Mouse (Mus musculus) C2C12 (cell line): ENCODE results near the gene Ptpn14. TPM values are rescaled to one million over a fixed set of nuclear protein-coding genes. Genes with fewer than 3 reads are reported as not detected.

ENCODE experiments used
- H3K27me3 ChIP-seq: one replicate; pipeline ENCODE4 v1.6.1; 2011; ENCODE audit not compliant: control insufficient read depth, insufficient read depth, insufficient read length
- H3K36me3 ChIP-seq: one replicate; pipeline ENCODE4 v1.6.1; 2011; ENCODE audit not compliant: control insufficient read depth, insufficient read depth
- H3K4me3 ChIP-seq: one replicate; pipeline ENCODE4 v1.5.1; 2011; ENCODE audit warnings: mild to moderate bottlenecking, control low read depth; ENCODE audit not compliant: poor library complexity, insufficient read depth, severe bottlenecking
- H3K79me2 ChIP-seq: one replicate; pipeline ENCODE4 v1.6.1; 2011; ENCODE audit not compliant: control insufficient read depth, insufficient read depth
- H3K79me3 ChIP-seq: one replicate; pipeline ENCODE4 v1.6.1; 2011; ENCODE audit warnings: low read depth, control low read depth
- H3ac ChIP-seq: one replicate; pipeline ENCODE3; 2011; ENCODE audit warnings: low read depth; ENCODE audit not compliant: control insufficient read depth, insufficient read length
- CEBPB ChIP-seq: IDR thresholded peaks from one replicate; pipeline ENCODE4 v1.6.1; 2011; ENCODE audit warnings: low read depth, mild to moderate bottlenecking, control low read depth, moderate library complexity
- CTCF ChIP-seq: IDR thresholded peaks from one replicate; pipeline ENCODE4 v1.5.1; 2011; ENCODE audit not compliant: control insufficient read depth, insufficient read depth, insufficient read length
- FOSL1 ChIP-seq: IDR thresholded peaks from one replicate; pipeline ENCODE4 v1.8.0; 2011; ENCODE audit warnings: mild to moderate bottlenecking, low read length; ENCODE audit not compliant: poor library complexity, insufficient read depth, severe bottlenecking
- MAX ChIP-seq: IDR thresholded peaks from one replicate; pipeline ENCODE4 v1.6.1; 2011; ENCODE audit warnings: mild to moderate bottlenecking, control low read depth
- MYOD1 ChIP-seq: IDR thresholded peaks from one replicate; pipeline ENCODE4 v1.6.1; 2011; ENCODE audit warnings: low read depth; ENCODE audit not compliant: control insufficient read depth, insufficient read length
- MYOG ChIP-seq: IDR thresholded peaks from one replicate; pipeline ENCODE4 v1.6.1; 2011; ENCODE audit not compliant: control insufficient read depth, insufficient read length; ENCODE audit errors: extremely low read depth
- USF1 ChIP-seq: IDR thresholded peaks from one replicate; pipeline ENCODE4 v1.6.1; 2011; ENCODE audit warnings: low read depth, mild to moderate bottlenecking, control low read depth, moderate library complexity
- polyA plus RNA-seq: library from polyadenylated mRNA; unstranded; fragments of >200 nt; fragmentation: generic; extraction: Trizol; gene quantifications from one replicate; pipeline ENCODE4 v1.2.1, GENCODE M21; 2012; ENCODE audit warnings: missing spikeins

Gene Ptpn14
- polyA plus RNA-seq, 1 experiment = 23.4 TPM

GRCm38 (mm10) chr1:189727346-189727883, 653 bp upstream of the Ptpn14 start:
- H3K27me3 ChIP-seq = no peaks in the 10 kb centered on the region
- peak; percentile 18 for TF ChIP-seq MAX
- no peak for TF ChIP-seq USF1
- no peak for TF ChIP-seq MYOD1
- H3K4me3 ChIP-seq = peak overlapping the region; percentile 91
- H3K79me3 ChIP-seq = peaks cover 38% of the 10 kb centered on the region
- peaks cover 43% of the 10 kb centered on the region for H3K79me2 ChIP-seq
- H3ac ChIP-seq = peak overlapping the region; percentile 79
- H3K36me3 ChIP-seq = peaks cover 26% of the 10 kb centered on the region

- Histone ChIP-seq H3K79me3 (peaks cover 52% of the 10 kb centered on the region), H3K27me3 (no peaks in the 10 kb centered on the region), H3K36me3 (peaks cover 30% of the 10 kb centered on the region), H3ac (peak overlapping the region; percentile 79), H3K4me3 (peak overlapping the region; percentile 91), H3K79me2 (peaks cover 57% of the 10 kb centered on the region)
- TF ChIP-seq CTCF (no peak), MYOG (no peak), MYOD1 (no peak), CEBPB (no peak), MAX (no peak), FOSL1 (no peak), USF1 (no peak)
Observed at GRCm38 (mm10) chr1:189728784-189729115, 682 bp downstream of the Ptpn14 start.

GRCm38 (mm10) chr1:189729141-189729815, 1.2 kb downstream of the Ptpn14 start:
- H3K79me2 ChIP-seq = peaks cover 62% of the 10 kb centered on the region
- peak overlapping the region; percentile 79 for H3ac ChIP-seq
- no peaks in the 10 kb centered on the region for H3K27me3 ChIP-seq
- H3K4me3 ChIP-seq = peak overlapping the region; percentile 91
- peaks cover 30% of the 10 kb centered on the region for H3K36me3 ChIP-seq
- peaks cover 57% of the 10 kb centered on the region for H3K79me3 ChIP-seq
- TF ChIP-seq FOSL1 (no peak), MAX (peak; percentile 38)

DNA sequence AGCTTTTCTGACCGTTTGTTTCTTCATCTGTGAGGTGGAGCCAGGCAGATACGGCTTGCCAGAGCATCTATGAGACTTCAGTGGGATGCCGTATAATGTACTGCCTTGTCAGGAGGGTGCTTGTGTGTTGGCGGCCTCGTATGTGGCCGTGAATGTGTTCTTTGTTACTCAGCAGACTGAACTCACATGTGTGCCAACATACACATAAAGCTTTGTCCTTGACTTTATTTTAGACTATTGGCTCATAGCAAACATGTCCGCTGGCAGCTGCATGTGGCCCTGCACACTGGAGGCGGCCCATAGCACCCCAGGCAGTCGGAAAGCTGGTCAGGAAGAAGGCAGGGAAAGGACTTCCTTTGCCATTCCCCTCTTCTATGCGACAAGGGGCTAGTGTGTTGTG, 3.6 kb downstream of the Ptpn14 start:
- TF ChIP-seq CEBPB (no peak), MAX (no peak), CTCF (no peak), USF1 (no peak), MYOD1 (no peak), MYOG (no peak)
- peaks cover 74% of the 10 kb centered on the region for H3K79me3 ChIP-seq
- H3K79me2 ChIP-seq = peaks cover 86% of the 10 kb centered on the region
- no peak overlapping the region for H3K4me3 ChIP-seq
- H3K27me3 ChIP-seq = no peaks in the 10 kb centered on the region
- no peak overlapping the region for H3ac ChIP-seq
- H3K36me3 ChIP-seq = peaks cover 30% of the 10 kb centered on the region

DNA sequence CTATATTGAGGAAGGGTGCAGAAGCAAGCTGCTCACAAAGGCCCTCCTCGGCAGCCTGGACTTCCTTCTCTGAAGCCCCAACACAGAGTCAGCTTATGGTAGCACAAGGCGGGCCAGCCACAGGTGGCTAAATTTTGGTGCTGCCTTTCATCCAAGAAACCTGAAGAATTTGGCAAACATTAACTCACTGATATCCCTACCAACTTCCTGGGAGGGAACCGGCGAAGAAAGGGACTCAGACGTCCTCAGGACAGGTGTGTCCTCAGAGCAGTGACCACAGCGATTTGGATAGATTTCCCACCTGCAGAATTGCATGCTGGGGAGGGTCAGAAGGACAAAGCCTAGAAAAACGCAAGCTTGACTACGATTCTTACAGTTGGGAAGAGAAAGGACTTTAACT, 4.1 kb downstream of the Ptpn14 start:
- Histone ChIP-seq H3K4me3 (no peak overlapping the region), H3K79me3 (peaks cover 79% of the 10 kb centered on the region), H3K36me3 (peaks cover 30% of the 10 kb centered on the region), H3K79me2 (peaks cover 91% of the 10 kb centered on the region), H3ac (no peak overlapping the region), H3K27me3 (no peaks in the 10 kb centered on the region)
- no peak for TF ChIP-seq USF1
- TF ChIP-seq MYOD1 = no peak
- no peak for TF ChIP-seq MYOG
- TF ChIP-seq FOSL1 = no peak
- TF ChIP-seq CEBPB = no peak
- TF ChIP-seq CTCF = no peak
- no peak for TF ChIP-seq MAX

DNA sequence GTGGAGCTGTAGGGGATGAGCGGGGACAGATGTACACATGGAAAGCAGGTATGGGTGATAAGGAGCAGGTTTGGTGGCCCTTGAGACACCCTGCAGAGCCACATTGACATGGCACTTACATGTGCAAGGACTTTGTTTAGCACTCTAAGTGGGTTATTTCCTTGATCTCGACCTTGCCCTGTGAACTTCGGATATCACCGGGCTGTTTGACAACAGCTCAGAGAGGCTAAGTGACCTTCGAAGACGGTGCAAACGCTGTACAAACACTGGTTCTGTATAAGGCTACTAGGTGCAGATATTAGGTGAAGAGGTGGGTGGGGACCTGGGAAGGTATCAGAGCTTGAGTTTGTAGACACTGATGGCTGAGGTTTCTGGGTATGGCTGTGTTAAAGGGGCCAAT, 12.0 kb downstream of the Ptpn14 start:
- no peak for TF ChIP-seq FOSL1
- no peak for TF ChIP-seq MAX
- no peak for TF ChIP-seq MYOG
- no peak for TF ChIP-seq USF1
- TF ChIP-seq CTCF = no peak
- TF ChIP-seq CEBPB = no peak
- TF ChIP-seq MYOD1 = no peak
- no peak overlapping the region for H3K4me3 ChIP-seq
- peaks cover 90% of the 10 kb centered on the region for H3K79me3 ChIP-seq
- H3K27me3 ChIP-seq = no peaks in the 10 kb centered on the region
- peaks cover 20% of the 10 kb centered on the region for H3K36me3 ChIP-seq
- peaks cover 100% of the 10 kb centered on the region for H3K79me2 ChIP-seq
- no peak overlapping the region for H3ac ChIP-seq
